ENCODE assay signal across 8 mouse cellular contexts in the genomic region with DNA sequence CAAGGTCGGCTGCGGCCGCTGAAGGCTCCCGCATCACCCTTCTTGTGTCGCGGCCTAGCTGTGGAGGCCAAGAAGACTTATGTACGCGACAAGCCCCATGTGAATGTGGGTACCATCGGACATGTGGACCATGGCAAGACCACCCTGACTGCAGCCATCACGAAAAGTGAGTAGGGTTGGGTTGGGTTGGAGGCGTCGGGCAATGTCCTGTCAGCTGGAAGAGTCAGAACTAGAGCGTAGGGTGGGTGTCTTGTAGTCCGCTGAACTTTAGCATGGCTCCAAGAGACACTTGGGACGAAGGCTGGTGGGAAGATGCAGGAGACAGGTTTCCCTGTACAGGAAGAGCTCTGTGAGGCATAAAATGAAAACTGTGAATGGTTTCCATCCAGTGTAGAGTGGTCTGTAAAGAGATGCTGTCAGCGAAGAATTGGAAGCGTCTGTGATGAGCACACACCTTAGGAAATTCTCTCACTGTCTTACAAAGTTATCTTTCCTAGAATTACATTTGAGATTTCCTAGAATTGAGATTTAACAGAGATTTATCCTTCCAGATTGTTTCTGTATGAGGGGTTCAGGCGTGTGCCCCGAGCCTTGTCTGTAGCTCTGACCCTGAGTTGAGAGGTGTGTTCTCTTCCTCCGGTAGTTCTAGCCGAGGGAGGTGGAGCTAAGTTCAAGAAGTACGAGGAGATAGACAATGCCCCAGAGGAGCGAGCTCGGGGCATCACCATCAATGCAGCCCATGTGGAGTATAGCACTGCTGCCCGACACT. TPM values are rescaled to one million over a fixed set of nuclear protein-coding genes. Genes with fewer than 3 reads are reported as not detected.
DNase-seq lines count a peak whose midpoint lies in the region; ATAC-seq and TF ChIP-seq lines count a peak whose summit lies in the region.
"Not testable (repeated sequence)": the region's sequence is repeated elsewhere in the genome, so short reads cannot be mapped to it uniquely, and the experiment has no call there.

No protein-coding gene starts in this region.

- H3K4me1 ChIP-seq in bone marrow, adult 2 months (ENCODE audit: control insufficient read depth, insufficient read depth, low read length): not testable (repeated sequence)
- peaks cover 35% of the 10 kb centered on the region for H3K4me1 ChIP-seq in erythroblast, embryonic 14.5 days (ENCODE audit: control insufficient read depth)
- H3K4me1 ChIP-seq in heart, embryonic 12.5 days (replicated peaks): peaks cover 13% of the 10 kb centered on the region
- H3K4me1 ChIP-seq in limb, embryonic 12.5 days (replicated peaks): peaks cover 10% of the 10 kb centered on the region
- peaks cover 11% of the 10 kb centered on the region for H3K4me1 ChIP-seq in lung, embryonic 15.5 days
- H3K4me1 ChIP-seq in thymus, adult 2 months (replicated peaks; ENCODE audit: control insufficient read depth, insufficient read depth, low read length): peaks cover 11% of the 10 kb centered on the region

- 7% methylated on average over 25 of the region's 25 CpGs for WGBS in bone marrow, adult 2 months
- WGBS in heart, embryonic 12.5 days: 11% methylated on average over 25 of the region's 25 CpGs
- WGBS in limb, embryonic 12.5 days: 17% methylated on average over 25 of the region's 25 CpGs
- 11% methylated on average over 25 of the region's 25 CpGs for WGBS in lung, embryonic 15.5 days
- 10% methylated on average over 25 of the region's 25 CpGs for WGBS in thymus, adult 2 months

- peak overlapping the region; percentile 80 for H3K4me3 ChIP-seq in bone marrow, adult 2 months (replicated peaks; ENCODE audit: control insufficient read depth, low read depth, low read length)
- peak overlapping the region; percentile 86 for H3K4me3 ChIP-seq in erythroblast, embryonic 14.5 days (replicated peaks)
- peak overlapping the region; percentile 85 for H3K4me3 ChIP-seq in heart, embryonic 12.5 days
- H3K4me3 ChIP-seq in limb, embryonic 12.5 days (replicated peaks): peak overlapping the region; percentile 70
- H3K4me3 ChIP-seq in lung, embryonic 15.5 days: peak overlapping the region; percentile 78
- H3K4me3 ChIP-seq in myocyte: peak overlapping the region; percentile 58
- peak overlapping the region; percentile 70 for H3K4me3 ChIP-seq in thymus, adult 2 months (ENCODE audit: control insufficient read depth, insufficient read depth, low read length)

- H3K9ac ChIP-seq in heart, embryonic 12.5 days: peak overlapping the region; percentile 87
- peak overlapping the region; percentile 68 for H3K9ac ChIP-seq in limb, embryonic 12.5 days (replicated peaks)
- peak overlapping the region; percentile 80 for H3K9ac ChIP-seq in lung, embryonic 15.5 days

- DNase-seq in induced T-regulatory cell, adult 2 months (ENCODE audit: low read depth): peak; percentile 54
- DNase-seq in thymus, adult 2 months: not testable (repeated sequence)

- H3K79me2 ChIP-seq in myocyte (ENCODE audit: control insufficient read depth, insufficient read depth): peaks cover 14% of the 10 kb centered on the region

- TF ChIP-seq POLR2A in bone marrow, adult 2 months (IDR thresholded peaks at IDR 0.05; ENCODE audit: borderline replicate concordance, control insufficient read depth, low read depth, low read length); myocyte (IDR thresholded peaks at IDR 0.05; ENCODE audit: insufficient read length, low read depth); thymus, adult 2 months (IDR thresholded peaks at IDR 0.05; ENCODE audit: control insufficient read depth, extremely low read depth, insufficient read depth, low read length, poor library complexity): not testable (repeated sequence)

- peak overlapping the region; percentile 99 for H3K4me2 ChIP-seq in heart, embryonic 12.5 days
- peak overlapping the region; percentile 90 for H3K4me2 ChIP-seq in limb, embryonic 12.5 days
- H3K4me2 ChIP-seq in lung, embryonic 15.5 days: peak overlapping the region; percentile 86
- H3K4me2 ChIP-seq in myocyte (ENCODE audit: low read depth): peak overlapping the region; percentile 93

- peaks cover 44% of the 10 kb centered on the region for H3K36me3 ChIP-seq in erythroblast, embryonic 14.5 days (ENCODE audit: control insufficient read depth)
- peaks cover 42% of the 10 kb centered on the region for H3K36me3 ChIP-seq in heart, embryonic 12.5 days
- H3K36me3 ChIP-seq in limb, embryonic 12.5 days: peaks cover 42% of the 10 kb centered on the region
- H3K36me3 ChIP-seq in lung, embryonic 15.5 days: peaks cover 35% of the 10 kb centered on the region
- peaks cover 11% of the 10 kb centered on the region for H3K36me3 ChIP-seq in myocyte (ENCODE audit: control insufficient read depth, insufficient read depth)
- H3K36me3 ChIP-seq in thymus, adult 2 months (ENCODE audit: control insufficient read depth, insufficient read depth, low read length): peaks cover 22% of the 10 kb centered on the region

- not testable (repeated sequence) for H3K9me3 ChIP-seq in erythroblast, embryonic 14.5 days (ENCODE audit: control insufficient read depth, low read length); heart, embryonic 12.5 days (replicated peaks); limb, embryonic 12.5 days; lung, embryonic 15.5 days

- peak overlapping the region; percentile 84 for H3ac ChIP-seq in myocyte (ENCODE audit: control insufficient read depth, insufficient read length)

- 0 out of 2 replicates have a peak, but pooled peaks have one; percentile 6 for ATAC-seq in heart, embryonic 12.5 days (ENCODE audit: insufficient number of reproducible peaks, low FRiP score)
- not testable (repeated sequence) for ATAC-seq in limb, embryonic 12.5 days (ENCODE audit: insufficient number of reproducible peaks, insufficient read depth, low FRiP score, low TSS enrichment, low read depth)
- 0 out of 2 replicates have a peak, but pooled peaks have one; percentile 1 for ATAC-seq in lung, embryonic 15.5 days (ENCODE audit: borderline replicate concordance, extremely low read depth, low FRiP score, low TSS enrichment)

- H3K27me3 ChIP-seq in erythroblast, embryonic 14.5 days (ENCODE audit: control insufficient read depth); heart, embryonic 12.5 days (replicated peaks); limb, embryonic 12.5 days; lung, embryonic 15.5 days; myocyte (ENCODE audit: control insufficient read depth, insufficient read depth, insufficient read length); thymus, adult 2 months (ENCODE audit: control insufficient read depth, insufficient read depth, low read length): not testable (repeated sequence)

- peak overlapping the region; percentile 75 for H3K27ac ChIP-seq in bone marrow, adult 2 months (ENCODE audit: control insufficient read depth, insufficient read depth, low read depth, low read length, poor library complexity)
- H3K27ac ChIP-seq in heart, embryonic 12.5 days (ENCODE audit: poor library complexity, severe bottlenecking): peak overlapping the region; percentile 62; the same call in 1 of the 2 replicates
- H3K27ac ChIP-seq in limb, embryonic 12.5 days: 0 out of 2 replicates have a peak overlapping the region, but pooled peaks have one; percentile 50
- 0 out of 2 replicates have a peak overlapping the region, but pooled peaks have one; percentile 51 for H3K27ac ChIP-seq in lung, embryonic 15.5 days
- not testable (repeated sequence) for H3K27ac ChIP-seq in thymus, adult 2 months (ENCODE audit: control insufficient read depth, insufficient read depth, low read length)

- not testable (repeated sequence) for TF ChIP-seq CTCF in bone marrow, adult 2 months (IDR thresholded peaks at IDR 0.05; ENCODE audit: control insufficient read depth, insufficient read depth, low read length); thymus, adult 2 months (IDR thresholded peaks at IDR 0.05; ENCODE audit: borderline replicate concordance, control insufficient read depth, extremely low read depth, insufficient read depth, low read length, poor library complexity)

RNA-seq across cellular contexts. Expression of gene Tufm, which starts 0.6 kb away (rescaled TPM):
- polyA plus RNA-seq in bone marrow, adult 2 months (2011; ENCODE audit: insufficient read depth, insufficient read length, low replicate concordance, missing spikeins): 16.7 and 36.3 TPM in 2 replicates
- polyA plus RNA-seq in erythroblast, embryonic 14.5 days (2012): 1.8 and 3.9 TPM in 2 replicates
- polyA plus RNA-seq in heart, embryonic 12.5 days (2016; fragmentation: Nextera tagmentation; extraction: Ambion mirVana): 167 and 168 TPM in 2 replicates
- 137 and 140 TPM in 2 replicates for polyA plus RNA-seq in limb, embryonic 12.5 days (2016; fragmentation: Nextera tagmentation; extraction: Ambion mirVana)
- 125 and 127 TPM in 2 replicates for polyA plus RNA-seq in lung, embryonic 15.5 days (2015; fragmentation: Nextera tagmentation; extraction: Ambion mirVana)
- 167 TPM for polyA plus RNA-seq in myocyte (2012; fragmentation: generic; extraction: Trizol)
- polyA plus RNA-seq in thymus, adult 2 months (2012; rRNA removed): 127 and 134 TPM in 2 replicates

RNA-seq across cellular contexts. Expression of gene Sh2b1, which starts 12.6 kb away (rescaled TPM):
- polyA plus RNA-seq in bone marrow, adult 2 months (2011; ENCODE audit: insufficient read depth, insufficient read length, low replicate concordance, missing spikeins): 34.4 and 95.0 TPM in 2 replicates
- polyA plus RNA-seq in erythroblast, embryonic 14.5 days (2012): 2.3 and 2.6 TPM in 2 replicates
- 43.2 and 45.1 TPM in 2 replicates for polyA plus RNA-seq in heart, embryonic 12.5 days (2016; fragmentation: Nextera tagmentation; extraction: Ambion mirVana)
- 57.8 and 59.9 TPM in 2 replicates for polyA plus RNA-seq in limb, embryonic 12.5 days (2016; fragmentation: Nextera tagmentation; extraction: Ambion mirVana)
- 45.6 and 46.8 TPM in 2 replicates for polyA plus RNA-seq in lung, embryonic 15.5 days (2015; fragmentation: Nextera tagmentation; extraction: Ambion mirVana)
- polyA plus RNA-seq in myocyte (2012; fragmentation: generic; extraction: Trizol): 58.8 TPM
- 146 TPM in 2 replicates for polyA plus RNA-seq in thymus, adult 2 months (2012; rRNA removed)

RNA-seq across cellular contexts. Expression of gene Atxn2l, which starts 15.4 kb away (rescaled TPM):
- polyA plus RNA-seq in bone marrow, adult 2 months (2011; ENCODE audit: insufficient read depth, insufficient read length, low replicate concordance, missing spikeins): 78.5 and 156 TPM in 2 replicates
- 56.8 and 76.8 TPM in 2 replicates for polyA plus RNA-seq in erythroblast, embryonic 14.5 days (2012)
- 49.7 and 52.5 TPM in 2 replicates for polyA plus RNA-seq in heart, embryonic 12.5 days (2016; fragmentation: Nextera tagmentation; extraction: Ambion mirVana)
- polyA plus RNA-seq in limb, embryonic 12.5 days (2016; fragmentation: Nextera tagmentation; extraction: Ambion mirVana): 59.6 and 65.8 TPM in 2 replicates
- polyA plus RNA-seq in lung, embryonic 15.5 days (2015; fragmentation: Nextera tagmentation; extraction: Ambion mirVana): 47.7 and 54.1 TPM in 2 replicates
- polyA plus RNA-seq in myocyte (2012; fragmentation: generic; extraction: Trizol): 104 TPM
- 563 and 715 TPM in 2 replicates for polyA plus RNA-seq in thymus, adult 2 months (2012; rRNA removed)

RNA-seq across cellular contexts. Expression of gene Atp2a1, which starts 24.9 kb away (rescaled TPM):
- polyA plus RNA-seq in bone marrow, adult 2 months (2011; ENCODE audit: insufficient read depth, insufficient read length, low replicate concordance, missing spikeins): 12.0 and 13.4 TPM in 2 replicates
- not detected in 2 replicates for polyA plus RNA-seq in erythroblast, embryonic 14.5 days (2012)
- polyA plus RNA-seq in heart, embryonic 12.5 days (2016; fragmentation: Nextera tagmentation; extraction: Ambion mirVana): 1.7 and 3.2 TPM in 2 replicates
- 52.5 and 54.1 TPM in 2 replicates for polyA plus RNA-seq in limb, embryonic 12.5 days (2016; fragmentation: Nextera tagmentation; extraction: Ambion mirVana)
- polyA plus RNA-seq in lung, embryonic 15.5 days (2015; fragmentation: Nextera tagmentation; extraction: Ambion mirVana): 1.3 and 2.8 TPM in 2 replicates
- polyA plus RNA-seq in myocyte (2012; fragmentation: generic; extraction: Trizol): 1,699 TPM
- 3.2 and 5.2 TPM in 2 replicates for polyA plus RNA-seq in thymus, adult 2 months (2012; rRNA removed)

RNA-seq across cellular contexts. Expression of gene Rabep2, which starts 59.2 kb away (rescaled TPM):
- polyA plus RNA-seq in bone marrow, adult 2 months (2011; ENCODE audit: insufficient read depth, insufficient read length, low replicate concordance, missing spikeins): 10.7 and 28.6 TPM in 2 replicates
- polyA plus RNA-seq in erythroblast, embryonic 14.5 days (2012): 0.67 and 0.68 TPM in 2 replicates
- 23.3 and 23.9 TPM in 2 replicates for polyA plus RNA-seq in heart, embryonic 12.5 days (2016; fragmentation: Nextera tagmentation; extraction: Ambion mirVana)
- polyA plus RNA-seq in limb, embryonic 12.5 days (2016; fragmentation: Nextera tagmentation; extraction: Ambion mirVana): 37.1 and 37.7 TPM in 2 replicates
- 35.4 and 37.6 TPM in 2 replicates for polyA plus RNA-seq in lung, embryonic 15.5 days (2015; fragmentation: Nextera tagmentation; extraction: Ambion mirVana)
- polyA plus RNA-seq in myocyte (2012; fragmentation: generic; extraction: Trizol): 36.7 TPM
- polyA plus RNA-seq in thymus, adult 2 months (2012; rRNA removed): 26.1 and 27.6 TPM in 2 replicates
